Mouse (Mus musculus) adipose tissue, adult 10 weeks (tissue): ENCODE measurements around the gene Krtap13. TPM values are rescaled to one million over a fixed set of nuclear protein-coding genes. Genes with fewer than 3 reads are reported as not detected.

Experiments used
- polyA plus RNA-seq: library from polyadenylated mRNA; stranded (reverse); fragments of 350-450 nt; fragmentation: Illumina TruSeq; extraction: RNeasy Lipid Tissue Mini Kit (QIAGEN cat#74804); gene quantifications from one replicate; pipeline ENCODE4 v1.2.3, GENCODE M21; 2014; ENCODE audit warnings: low read depth, low replicate concordance

The Krtap13 gene
- not detected for polyA plus RNA-seq

DNA sequence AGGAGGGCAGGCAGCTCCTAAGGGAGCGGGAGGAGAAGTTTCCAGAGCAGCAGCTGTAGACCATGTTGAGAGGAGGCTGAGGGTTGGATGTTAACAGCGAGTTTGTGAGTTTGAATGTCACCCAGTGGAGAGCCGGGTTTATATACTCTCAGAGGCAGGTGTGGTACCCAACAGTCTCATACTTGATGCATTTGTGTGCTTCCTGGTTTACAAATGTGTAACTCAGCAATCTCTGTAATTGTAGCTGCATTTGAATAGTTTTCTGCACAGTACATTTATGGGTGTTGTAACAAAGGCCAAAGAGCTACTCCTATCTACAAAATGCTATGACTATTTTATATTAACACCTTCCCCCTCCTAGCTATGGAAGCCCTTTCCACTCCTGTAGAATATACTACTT, at the start of gene Krtap13:
Gene Krtap13, minus strand, starts transcription at position 101 of the 400 bp plus-strand sequence.

DNA sequence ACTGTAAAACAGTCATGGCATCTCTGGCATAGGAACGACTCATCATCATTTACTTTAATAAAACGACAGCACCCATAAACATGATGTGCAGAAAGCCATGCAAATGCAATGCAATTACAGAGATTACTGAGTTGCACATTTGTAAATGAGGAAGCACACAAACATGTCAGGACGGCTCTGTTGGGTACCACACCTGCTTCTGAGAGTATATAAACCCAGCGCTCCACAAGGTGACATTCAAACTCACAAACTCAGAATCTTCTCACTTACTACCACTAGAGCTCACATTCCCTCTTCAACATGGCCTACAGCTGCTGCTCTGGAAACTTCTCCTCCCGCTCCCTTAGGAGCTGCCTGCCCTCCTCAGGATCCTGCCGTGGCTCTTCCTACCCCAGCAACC, 26.2 kb upstream of the Krtap13 start, which contains the start of gene Gm5965:
Gene Gm5965, plus strand, starts transcription at position 301 of the 400 bp plus-strand sequence.

GRCm38 (mm10) chr16:88774106-88774505, 22.7 kb upstream of the Krtap13 start, which contains the start of gene 2310057N15Rik:
Gene 2310057N15Rik, minus strand, starts transcription at chr16:88774206.

GRCm38 (mm10) chr16:88758547-88758946, 7.1 kb upstream of the Krtap13 start, which contains the start of gene 2310034C09Rik:
Gene 2310034C09Rik, plus strand, starts transcription at chr16:88758847.

DNA sequence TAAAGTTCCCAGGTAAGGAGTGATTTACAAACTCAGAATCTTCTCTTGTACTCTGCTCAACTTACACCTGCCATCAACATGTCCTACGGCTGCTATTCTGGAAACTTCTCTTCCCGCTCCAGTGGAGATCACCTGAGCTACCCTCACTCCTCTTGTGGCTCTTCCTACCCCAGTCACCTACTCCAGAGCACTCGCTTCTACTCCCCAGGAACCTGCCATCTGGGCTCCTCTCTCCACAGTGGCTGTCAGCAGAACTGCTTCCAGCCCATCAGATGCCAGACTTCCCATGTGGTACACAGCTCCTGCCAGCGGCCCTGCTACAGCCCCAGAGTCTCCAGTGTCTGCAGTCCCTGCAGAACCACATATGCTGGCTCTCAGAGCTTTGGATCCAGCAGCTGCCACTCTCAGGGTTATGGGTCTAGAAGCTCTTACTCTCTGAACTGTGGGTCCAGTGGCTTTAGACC, 22.6 kb downstream of the Krtap13 start, which contains the start of gene Krtap13-1:
Gene Krtap13-1, plus strand, starts transcription at position 51 of the 464 bp plus-strand sequence.

GRCm38 (mm10) chr16:88707496-88708012, 43.9 kb downstream of the Krtap13 start, which contains the start of gene 2310061N02Rik:
Gene 2310061N02Rik, minus strand, starts transcription at chr16:88707962.

Other genes with a start within 250 kb of the Krtap13 start
- not detected for gene Cldn17, start 244.7 kb downstream of the Krtap13 start, polyA plus RNA-seq
- 46.2 TPM for gene Cldn8, start 188.5 kb downstream of the Krtap13 start, polyA plus RNA-seq
- gene Krtap24-1, start 139.4 kb downstream of the Krtap13 start, polyA plus RNA-seq, result not detected
- gene 2310079G19Rik, start 124.0 kb downstream of the Krtap13 start, polyA plus RNA-seq, result not detected
- not detected for gene Krtap26-1, start 103.8 kb downstream of the Krtap13 start, polyA plus RNA-seq
- not detected for gene Krtap27-1, start 80.0 kb downstream of the Krtap13 start, polyA plus RNA-seq
- gene 2310061N02Rik, start 43.7 kb downstream of the Krtap13 start, polyA plus RNA-seq, result not detected
- not detected for gene Krtap13-1, start 22.8 kb downstream of the Krtap13 start, polyA plus RNA-seq
- gene 2310034C09Rik, start 7.2 kb upstream of the Krtap13 start, polyA plus RNA-seq, result not detected
- gene 2310057N15Rik, start 22.6 kb upstream of the Krtap13 start, polyA plus RNA-seq, result not detected
- gene Gm5965, start 26.3 kb upstream of the Krtap13 start, polyA plus RNA-seq, result not detected
- not detected for gene Gm20741, start 60.6 kb upstream of the Krtap13 start, polyA plus RNA-seq
- gene Krtap15, start 68.6 kb upstream of the Krtap13 start, polyA plus RNA-seq, result not detected
- not detected for gene Krtap14, start 74.5 kb upstream of the Krtap13 start, polyA plus RNA-seq
- not detected for gene Krtap19-1, start 117.8 kb upstream of the Krtap13 start, polyA plus RNA-seq
- gene Krtap19-2, start 122.6 kb upstream of the Krtap13 start, polyA plus RNA-seq, result not detected
- not detected for gene Krtap19-3, start 126.4 kb upstream of the Krtap13 start, polyA plus RNA-seq
- not detected for gene Krtap19-4, start 133.5 kb upstream of the Krtap13 start, polyA plus RNA-seq
- gene Krtap19-5, start 144.8 kb upstream of the Krtap13 start, polyA plus RNA-seq, result not detected
- not detected for gene Krtap19-9b, start 180.6 kb upstream of the Krtap13 start, polyA plus RNA-seq
- not detected for gene Krtap16-3, start 211.2 kb upstream of the Krtap13 start, polyA plus RNA-seq